Mouse (Mus musculus) 416B (cell line): ENCODE measurements at regions not wholly inside any gene's neighbourhood (a gene's known extent, or its start where the extent isn't known, plus 50 kb on each side); places are given as distances from the start of the nearest gene placed in this dataset.
"Not testable (repeated sequence)": the region's sequence is repeated elsewhere in the genome, so short reads cannot be mapped to it uniquely, and the experiment has no call there.

Experiments used
- DNase-seq: peaks from one replicate; pipeline ENCODE4 v3.0.0; 2011; ENCODE audit warnings: low read depth

GRCm38 (mm10) chr11:63211501-63211900, 82.7 kb downstream of the Pmp22 start:
- DNase-seq = no peak

DNA sequence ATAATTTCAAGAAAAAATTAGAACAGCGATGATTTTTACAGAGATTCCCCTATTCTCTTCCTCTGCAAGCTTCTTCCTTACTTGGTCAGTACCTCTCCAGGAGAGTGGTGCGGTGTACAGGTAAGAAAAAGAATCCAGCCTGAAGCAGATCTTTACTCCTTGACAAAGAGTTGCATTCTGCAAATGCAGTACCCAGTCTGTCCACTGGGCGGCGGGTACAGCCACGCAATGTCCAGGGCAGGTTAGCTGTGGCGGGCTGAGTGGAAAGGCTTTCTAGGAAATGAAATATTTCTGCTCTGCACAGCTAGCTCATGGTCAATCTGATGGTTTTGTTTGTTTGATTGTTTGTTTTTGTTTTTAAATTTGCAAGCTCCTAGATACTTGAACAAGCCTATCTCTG, 84.3 kb downstream of the Pmp22 start:
- peak; percentile 31 for DNase-seq

DNA sequence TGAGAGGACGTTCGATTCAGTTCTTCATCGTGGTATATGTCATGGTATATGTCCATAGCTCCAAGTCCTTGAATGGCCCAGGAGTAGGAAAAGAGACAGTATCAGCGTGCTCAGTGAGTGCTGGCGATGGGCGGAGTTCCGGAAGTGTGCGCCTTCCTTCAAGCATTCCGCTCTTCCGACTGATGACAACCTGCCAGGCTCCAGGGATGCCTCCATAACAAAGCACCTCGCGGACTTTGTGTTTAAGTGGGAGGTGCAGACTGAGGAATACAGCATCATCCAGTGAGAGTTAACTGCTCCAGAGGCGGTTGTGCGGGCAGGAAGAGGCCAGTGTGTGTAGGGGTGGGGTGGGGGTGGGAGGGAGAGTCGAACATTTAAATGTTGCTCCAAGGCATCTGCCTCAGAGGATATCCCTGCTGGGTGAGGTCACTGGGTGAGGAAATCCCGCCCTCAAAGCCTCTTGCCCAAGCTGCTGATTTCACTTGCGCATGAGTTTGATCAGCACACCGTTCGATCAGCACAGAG, 85.2 kb downstream of the Pmp22 start:
- DNase-seq = no peak

DNA sequence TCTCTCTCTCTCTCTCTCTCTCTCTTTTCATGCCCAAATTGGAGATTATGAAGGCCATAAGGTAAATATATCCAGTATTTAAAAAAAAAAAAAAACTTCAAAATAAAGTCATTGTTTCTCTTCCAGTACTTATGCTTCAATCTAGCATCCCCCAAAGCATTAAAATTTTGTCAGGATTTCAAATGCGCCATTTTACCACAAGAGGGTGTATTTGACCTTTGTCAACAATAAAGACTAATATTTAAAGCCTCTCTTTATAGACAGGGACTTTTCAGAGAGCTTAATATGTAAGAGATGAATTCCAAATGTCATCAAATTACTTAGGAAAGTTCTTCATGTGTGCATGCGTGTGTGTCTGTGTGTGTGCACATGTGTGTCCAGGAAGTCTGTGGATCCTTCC, 87.2 kb downstream of the Pmp22 start:
- DNase-seq = no peak

DNA sequence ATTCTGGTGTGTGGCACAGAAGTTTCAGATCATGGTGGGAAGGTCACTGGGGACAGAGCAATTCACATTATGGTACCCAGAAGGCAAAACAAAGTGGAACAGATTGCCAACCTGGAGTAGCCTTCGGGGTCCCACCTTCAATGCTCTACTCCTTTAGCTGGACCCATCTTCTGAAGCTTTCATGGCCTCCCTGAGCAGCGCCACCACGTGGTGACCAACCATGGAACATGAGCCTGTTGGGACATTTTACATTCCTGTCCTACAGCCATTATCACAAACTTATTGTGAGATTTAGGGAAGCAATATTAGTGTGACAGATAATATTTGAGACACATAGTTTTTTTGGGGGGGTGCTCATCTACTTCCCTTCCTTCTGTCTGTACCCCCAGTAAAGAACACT, 88.3 kb downstream of the Pmp22 start:
- DNase-seq = no peak

- no peak for DNase-seq
Measured at GRCm38 (mm10) chr11:63226471-63226870, 97.7 kb downstream of the Pmp22 start.

- peak; percentile 40 for DNase-seq
Measured at GRCm38 (mm10) chr11:63230786-63231185, 102.0 kb downstream of the Pmp22 start.

- DNase-seq = no peak
Measured at GRCm38 (mm10) chr11:63233172-63233966, 104.6 kb downstream of the Pmp22 start.

GRCm38 (mm10) chr11:63234481-63234880, 105.7 kb downstream of the Pmp22 start:
- DNase-seq = no peak

DNA sequence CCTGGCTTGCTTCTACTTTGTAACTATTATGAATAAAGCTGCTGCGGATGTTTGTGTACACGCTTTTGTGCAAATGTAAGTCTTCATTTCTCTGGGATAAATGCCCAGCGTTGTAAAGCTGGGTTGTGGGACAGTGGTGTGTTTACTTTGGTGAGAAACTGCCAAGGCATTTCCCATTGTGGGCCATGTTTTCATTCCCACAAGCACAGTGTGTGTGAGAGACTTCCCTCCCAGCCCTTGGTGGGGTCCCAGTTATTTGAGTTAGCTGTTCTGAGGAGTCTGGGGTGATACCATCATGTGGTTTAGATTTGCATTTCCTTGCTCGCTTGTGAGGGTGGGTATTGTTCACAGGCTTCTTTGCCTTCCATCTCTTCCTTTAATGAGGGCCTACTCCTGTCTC, 109.9 kb downstream of the Pmp22 start:
- no peak for DNase-seq

DNA sequence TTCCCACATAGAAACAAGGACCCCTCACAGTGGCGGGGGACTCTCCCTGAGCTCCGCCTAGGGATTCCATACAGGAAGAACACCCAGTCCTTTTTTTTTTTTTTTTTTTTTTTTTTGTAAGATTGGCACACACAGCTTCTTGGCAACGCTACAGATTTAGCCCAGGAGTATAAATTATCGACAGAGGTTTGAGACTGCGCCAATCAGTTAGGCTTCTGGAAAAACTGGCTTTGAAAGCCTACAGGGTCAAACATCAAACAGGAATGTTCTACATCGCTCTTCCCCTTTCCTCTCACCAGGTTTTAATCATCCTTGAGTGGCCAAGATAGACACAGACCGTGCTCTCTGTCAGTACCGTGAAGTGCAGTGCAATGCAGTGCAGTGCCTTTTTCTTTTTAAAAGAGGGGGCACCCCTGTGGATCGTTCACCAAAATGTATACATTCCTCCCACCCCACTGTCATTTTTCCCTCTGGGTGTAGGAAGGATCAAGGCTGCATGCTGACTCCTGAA, 115.2 kb downstream of the Pmp22 start:
- no peak for DNase-seq

DNA sequence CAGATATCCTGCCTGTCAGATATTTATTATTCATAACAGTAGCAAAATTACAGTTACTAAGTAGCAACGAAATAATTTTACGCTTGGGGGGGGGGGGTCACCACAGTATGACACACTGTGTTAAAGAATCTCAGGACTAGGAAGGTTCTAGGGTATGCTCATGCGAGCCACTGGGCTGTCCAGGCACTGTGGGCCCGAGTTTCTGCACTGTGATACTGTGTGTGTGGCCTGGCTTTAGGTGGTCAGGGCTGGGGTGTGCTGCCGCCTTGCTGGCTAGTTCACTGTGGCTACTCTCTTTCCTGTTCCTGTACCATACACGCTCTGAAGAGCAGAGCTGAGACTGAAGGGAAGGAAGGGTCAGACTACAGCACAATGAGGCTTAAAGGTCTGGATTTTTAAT, 116.3 kb downstream of the Pmp22 start:
- no peak for DNase-seq

GRCm38 (mm10) chr11:63246052-63246661, 117.4 kb downstream of the Pmp22 start:
- no peak for DNase-seq

DNA sequence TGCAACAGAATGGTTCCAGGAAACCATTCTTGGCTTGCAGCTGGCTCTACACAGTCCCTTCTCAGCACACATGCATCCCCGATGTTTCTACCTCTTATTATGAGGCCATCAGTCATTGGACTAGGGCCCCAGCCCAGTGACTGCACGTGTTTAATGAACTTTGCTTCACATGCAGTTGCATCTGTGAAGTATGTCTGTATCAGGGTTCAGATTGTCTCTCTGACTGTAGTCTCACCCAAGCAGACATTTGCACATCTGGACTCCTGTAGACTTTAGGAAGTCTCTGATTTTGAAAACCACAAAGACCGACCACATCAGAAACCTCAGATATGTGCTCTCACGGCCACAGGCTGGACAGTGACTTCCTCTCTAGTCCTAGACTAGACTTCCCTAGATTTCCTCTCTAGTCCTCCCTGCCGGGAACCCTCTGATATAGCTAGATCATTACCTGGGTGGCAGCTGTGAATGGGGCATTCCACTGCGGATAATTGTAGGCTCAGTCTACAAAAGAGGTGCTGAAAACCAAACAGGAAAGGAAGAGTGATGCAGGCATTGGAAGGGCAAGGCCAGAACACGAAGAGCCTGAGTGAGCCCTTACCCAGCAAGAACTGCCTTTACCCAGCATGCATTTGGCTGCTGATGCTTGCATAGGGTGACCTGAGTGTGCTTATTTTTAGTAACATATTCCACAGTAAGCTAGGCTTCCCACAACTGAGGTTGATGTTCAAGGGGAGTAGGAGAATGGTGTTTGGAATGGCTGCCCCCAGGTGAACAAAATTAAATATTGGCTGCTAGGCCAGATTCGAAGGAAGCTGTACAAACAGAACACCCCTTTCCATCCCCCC, 123.5 kb downstream of the Pmp22 start:
- DNase-seq = peak; percentile 56

- DNase-seq = no peak
Measured at GRCm38 (mm10) chr11:63252968-63253602, 124.3 kb downstream of the Pmp22 start.

DNA sequence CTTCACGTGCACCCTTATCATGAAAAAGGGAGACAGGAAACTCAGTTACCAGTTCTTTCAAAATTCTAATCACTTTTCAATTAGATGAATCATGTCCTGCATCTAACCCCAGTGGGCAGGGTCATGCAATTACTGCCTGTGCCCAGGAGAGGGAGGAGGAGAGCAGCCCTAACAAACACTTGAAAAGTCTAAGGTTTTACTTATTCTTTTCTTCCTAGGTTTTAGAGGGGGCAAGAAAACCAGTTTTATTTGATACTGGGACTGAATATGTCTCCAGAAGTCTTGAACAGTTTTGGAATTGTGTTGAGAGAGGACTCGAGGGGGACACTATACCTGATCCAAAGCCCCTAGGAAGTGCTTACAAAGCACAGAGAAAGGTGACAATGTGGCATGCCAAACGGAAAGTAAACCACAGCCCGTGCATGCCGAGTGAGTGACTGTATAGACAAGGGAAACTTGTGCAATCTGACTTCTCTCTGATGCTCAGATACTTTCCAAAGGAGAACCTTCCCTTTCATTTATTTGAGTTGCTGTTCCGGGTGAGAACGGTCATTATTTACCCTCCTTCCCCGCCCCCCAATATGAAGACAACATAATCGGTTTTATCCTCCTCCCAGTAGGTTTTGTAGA, 135.8 kb downstream of the Pmp22 start:
- peak; percentile 66 for DNase-seq

- DNase-seq = not testable (repeated sequence)
Measured at GRCm38 (mm10) chr11:63266290-63266689, 137.5 kb downstream of the Pmp22 start.

DNA sequence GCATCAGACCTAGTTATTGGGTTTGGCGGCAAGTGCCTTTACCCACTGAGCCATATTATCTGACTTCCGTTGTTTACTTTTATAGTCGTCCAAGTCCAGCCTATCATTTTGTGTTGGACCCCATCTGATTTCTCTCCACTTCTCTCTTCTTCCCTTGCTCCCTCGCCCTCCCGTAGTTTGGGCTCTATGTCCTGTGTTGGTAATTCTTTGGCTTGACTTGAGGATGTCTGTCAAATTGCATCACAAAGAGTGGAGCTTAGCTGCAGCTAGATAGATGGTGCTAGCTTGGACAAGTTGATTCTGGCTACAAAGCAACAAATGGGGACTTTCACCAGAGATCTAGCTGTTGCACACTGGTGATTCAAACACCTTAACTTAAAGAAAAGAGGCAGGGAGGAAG, 147.9 kb downstream of the Pmp22 start:
- no peak for DNase-seq

DNA sequence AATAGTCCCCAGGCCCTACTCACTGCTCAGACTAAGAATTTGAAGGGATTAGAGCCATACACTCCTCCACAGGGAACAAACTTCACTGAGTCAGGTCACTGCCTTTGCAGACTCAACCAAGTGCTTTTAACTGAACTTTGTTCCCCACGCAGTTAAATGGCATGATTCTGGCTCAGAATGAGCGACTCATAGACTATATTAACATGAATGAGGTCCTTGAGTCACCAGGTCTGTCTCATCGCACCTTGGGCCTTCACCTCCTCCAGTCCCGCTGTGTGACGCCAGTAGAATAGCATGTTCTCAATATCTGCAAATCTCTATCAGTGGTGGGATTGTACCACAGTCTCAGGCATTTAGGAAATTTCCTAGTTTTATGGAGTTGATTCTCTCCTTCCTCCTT, 153.1 kb downstream of the Pmp22 start:
- DNase-seq = no peak

DNA sequence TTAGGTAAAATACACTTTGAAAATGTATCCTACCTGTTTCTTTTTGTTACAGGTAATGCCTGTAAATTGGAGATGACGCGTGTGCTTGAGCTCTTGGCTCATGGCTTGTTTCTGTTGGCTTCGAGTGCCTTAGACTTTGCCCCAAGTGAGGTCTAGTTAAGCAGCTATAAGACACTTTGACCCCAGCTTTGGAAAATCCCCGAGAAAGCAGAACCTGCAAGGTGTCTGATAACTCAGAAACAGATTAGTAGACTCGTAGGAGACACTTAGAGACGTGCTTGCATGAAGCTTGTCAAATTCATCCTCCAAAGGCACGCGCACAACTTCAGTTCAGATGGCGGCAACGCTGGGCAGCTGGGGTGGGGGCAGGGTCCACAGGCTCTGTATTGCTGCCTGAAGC, 153.8 kb downstream of the Pmp22 start:
- no peak for DNase-seq

- no peak for DNase-seq
Measured at GRCm38 (mm10) chr11:63286026-63286425, 157.2 kb downstream of the Pmp22 start.
